Mouse (Mus musculus) layer of hippocampus, adult 9-10 months (tissue): Measurements from ENCODE around the gene Mllt11.

Experiments
- DNase-seq: peaks from one replicate; pipeline ENCODE4 v3.0.0; 2022; ENCODE audit warnings: low spot score

Mllt11 gene

GRCm38 (mm10) chr3:95243086-95243485 lies 11.1 kb upstream of the Mllt11 start:
- no peak for DNase-seq

GRCm38 (mm10) chr3:95241498-95241897 lies 9.5 kb upstream of the Mllt11 start, which contains the start of gene Gm128:
Gene Gm128 (minus strand): TSS chr3:95241598.
- DNase-seq = no peak

GRCm38 (mm10) chr3:95240900-95241299 lies 8.9 kb upstream of the Mllt11 start:
- no peak for DNase-seq

GRCm38 (mm10) chr3:95239971-95240370 lies 8.0 kb upstream of the Mllt11 start:
- DNase-seq = no peak

GRCm38 (mm10) chr3:95239022-95239421 lies 7.1 kb upstream of the Mllt11 start:
- DNase-seq = no peak

GRCm38 (mm10) chr3:95237541-95238099 lies 5.6 kb upstream of the Mllt11 start:
- no peak for DNase-seq

- DNase-seq = no peak
These were observed 3.7 kb upstream of the Mllt11 start for GRCm38 (mm10) chr3:95235386-95236301.

- no peak for DNase-seq
These were observed 1.5 kb upstream of the Mllt11 start for GRCm38 (mm10) chr3:95233303-95233980.

- DNase-seq = no peak
These were observed 800 bp upstream of the Mllt11 start for GRCm38 (mm10) chr3:95232771-95233170.

GRCm38 (mm10) chr3:95230495-95231297 lies 1.3 kb downstream of the Mllt11 start:
- no peak for DNase-seq

- DNase-seq = no peak
These were observed 2.0 kb downstream of the Mllt11 start for GRCm38 (mm10) chr3:95229781-95230494.

- no peak for DNase-seq
These were observed 2.8 kb downstream of the Mllt11 start for GRCm38 (mm10) chr3:95228894-95229780.

- DNase-seq = peak; percentile 71
These were observed 3.6 kb downstream of the Mllt11 start, which contains the start of gene Cdc42se1 for GRCm38 (mm10) chr3:95228148-95228893. Gene Cdc42se1 (plus strand): TSS chr3:95228732.

- DNase-seq = no peak
These were observed 4.8 kb downstream of the Mllt11 start for GRCm38 (mm10) chr3:95227214-95227613.

GRCm38 (mm10) chr3:95224295-95224694 lies 7.7 kb downstream of the Mllt11 start:
- DNase-seq = no peak

GRCm38 (mm10) chr3:95223041-95223440 lies 8.9 kb downstream of the Mllt11 start:
- no peak for DNase-seq

- no peak for DNase-seq
These were observed 13.4 kb downstream of the Mllt11 start for GRCm38 (mm10) chr3:95218466-95219137.

GRCm38 (mm10) chr3:95217255-95218134 lies 14.5 kb downstream of the Mllt11 start, which contains the start of gene Gabpb2:
Gene Gabpb2 (minus strand): TSS chr3:95217916.
- peak; percentile 90 for DNase-seq
